Mouse (Mus musculus): ENCODE data around the gene Zfp653. TPM values are rescaled to one million over a fixed set of nuclear protein-coding genes. Genes with fewer than 3 reads are reported as not detected.

Zfp653 gene
- polyA plus RNA-seq, 1 experiment from 2014 or later = 16.4 TPM

- peaks cover 22% of the 10 kb centered on the region for H3K27me3 ChIP-seq
- peak overlapping the region; percentile 88 for H3K4me3 ChIP-seq (replicated peaks)
- H3K4me1 ChIP-seq = peaks cover 54% of the 10 kb centered on the region
- peak overlapping the region; percentile 63 for H3K4me2 ChIP-seq
- ATAC-seq (ENCODE audit: low FRiP score) = no peak
- H3K9me3 ChIP-seq = no peaks in the 10 kb centered on the region
- WGBS = 31% methylated on average over 4 of the region's 4 CpGs
- H3K27ac ChIP-seq = peak overlapping the region; percentile 92
- peak overlapping the region; percentile 94 for H3K9ac ChIP-seq
- H3K36me3 ChIP-seq (replicated peaks) = 0 out of 2 replicates have a peak, but pooled peaks cover 5% of the 10 kb centered on the region
Observed at GRCm38 (mm10) chr9:22049721-22050270, 21.4 kb downstream of the Zfp653 start.

DNA sequence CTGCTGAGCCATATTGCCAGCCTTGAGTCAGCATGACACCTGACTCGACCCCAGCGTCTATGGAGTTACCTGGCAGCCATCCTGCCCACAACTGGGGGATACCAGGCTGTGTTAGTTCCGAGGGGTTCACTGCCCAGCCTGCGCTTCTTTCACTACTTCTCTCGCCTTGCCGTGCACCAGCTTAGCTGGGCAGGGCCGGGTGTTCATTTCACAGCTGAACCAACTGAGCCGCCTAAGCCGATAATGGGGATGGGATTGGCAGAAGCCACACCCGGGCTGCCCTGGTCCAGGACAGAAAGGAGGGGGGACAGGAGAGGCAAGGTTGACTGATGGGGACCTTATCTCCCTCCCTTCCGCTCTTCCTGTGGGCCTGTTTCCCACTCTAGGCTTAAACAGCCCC, 21.9 kb downstream of the Zfp653 start:
- Histone ChIP-seq H3K27me3 (peaks cover 17% of the 10 kb centered on the region), H3K9ac (peak overlapping the region; percentile 94), H3K4me1 (peaks cover 51% of the 10 kb centered on the region), H3K4me3 (replicated peaks) (peak overlapping the region; percentile 88), H3K27ac (peak overlapping the region; percentile 92), H3K9me3 (no peaks in the 10 kb centered on the region), H3K4me2 (peak overlapping the region; percentile 63), H3K36me3 (replicated peaks) (0 out of 2 replicates have a peak, but pooled peaks cover 5% of the 10 kb centered on the region)
- WGBS = 50% methylated on average over 11 of the region's 11 CpGs
- ATAC-seq (ENCODE audit: low FRiP score) = no peak

DNA sequence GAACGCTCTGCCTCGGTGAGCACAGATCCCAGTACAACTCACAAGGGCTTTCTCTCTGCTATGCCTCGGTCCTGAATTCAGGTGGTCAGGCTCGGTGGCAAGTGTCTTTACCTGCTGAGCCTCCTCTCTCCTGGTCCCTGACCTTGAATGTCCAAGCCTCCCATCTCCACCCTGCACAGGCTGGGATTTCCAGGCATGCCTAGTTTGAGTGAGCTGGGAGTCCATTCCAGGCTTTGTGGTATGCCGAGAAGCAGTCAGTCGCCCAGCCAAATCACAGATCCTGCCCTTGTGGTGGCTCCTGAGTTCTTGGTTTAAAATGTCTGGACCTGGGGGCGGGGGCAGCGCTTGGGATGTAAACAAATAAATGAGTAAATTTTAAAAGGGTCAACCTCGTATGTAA, 23.8 kb downstream of the Zfp653 start:
- H3K9me3 ChIP-seq = no peaks in the 10 kb centered on the region
- no peak overlapping the region for H3K9ac ChIP-seq
- 63% methylated on average over 9 of the region's 9 CpGs for WGBS
- 0 out of 2 replicates have a peak overlapping the region, but pooled peaks have one; percentile 1 for H3K4me2 ChIP-seq
- 0 out of 2 replicates have a peak, but pooled peaks cover 5% of the 10 kb centered on the region for H3K36me3 ChIP-seq (replicated peaks)
- peaks cover 6% of the 10 kb centered on the region for H3K27me3 ChIP-seq
- H3K4me3 ChIP-seq (replicated peaks) = no peak overlapping the region
- peaks cover 50% of the 10 kb centered on the region for H3K4me1 ChIP-seq
- no peak overlapping the region for H3K27ac ChIP-seq
- no peak for ATAC-seq (ENCODE audit: low FRiP score)

DNA sequence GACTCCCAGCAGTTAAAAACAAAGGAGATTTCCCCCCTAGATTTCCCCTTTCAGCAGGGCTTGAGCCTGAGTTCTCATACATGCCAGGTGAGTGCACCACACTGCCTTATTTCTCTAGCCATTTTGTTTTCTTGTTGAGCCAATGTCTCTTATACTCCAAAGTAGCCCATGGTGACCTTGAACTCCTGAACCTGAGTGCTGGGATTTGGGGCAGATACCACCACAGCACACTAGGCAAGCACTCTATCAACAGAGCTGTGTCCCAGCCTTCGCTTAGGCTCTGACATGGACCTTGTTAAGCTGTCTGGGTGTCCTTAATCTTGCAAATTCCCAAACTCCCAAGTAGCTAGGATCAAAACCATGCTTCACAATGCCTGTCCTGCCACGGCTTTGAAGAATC, 29.3 kb downstream of the Zfp653 start:
- WGBS = 80% methylated on average over 2 of the region's 2 CpGs
- H3K4me1 ChIP-seq = peaks cover 6% of the 10 kb centered on the region; the same call in 1 of the 2 replicates
- H3K4me3 ChIP-seq (replicated peaks) = no peak overlapping the region
- no peak overlapping the region for H3K9ac ChIP-seq
- H3K27me3 ChIP-seq = no peaks in the 10 kb centered on the region
- ATAC-seq (ENCODE audit: low FRiP score) = no peak
- H3K36me3 ChIP-seq (replicated peaks) = peaks cover 6% of the 10 kb centered on the region; the same call in 1 of the 2 replicates
- H3K27ac ChIP-seq = no peak overlapping the region
- H3K4me2 ChIP-seq = no peak overlapping the region
- H3K9me3 ChIP-seq = no peaks in the 10 kb centered on the region

DNA sequence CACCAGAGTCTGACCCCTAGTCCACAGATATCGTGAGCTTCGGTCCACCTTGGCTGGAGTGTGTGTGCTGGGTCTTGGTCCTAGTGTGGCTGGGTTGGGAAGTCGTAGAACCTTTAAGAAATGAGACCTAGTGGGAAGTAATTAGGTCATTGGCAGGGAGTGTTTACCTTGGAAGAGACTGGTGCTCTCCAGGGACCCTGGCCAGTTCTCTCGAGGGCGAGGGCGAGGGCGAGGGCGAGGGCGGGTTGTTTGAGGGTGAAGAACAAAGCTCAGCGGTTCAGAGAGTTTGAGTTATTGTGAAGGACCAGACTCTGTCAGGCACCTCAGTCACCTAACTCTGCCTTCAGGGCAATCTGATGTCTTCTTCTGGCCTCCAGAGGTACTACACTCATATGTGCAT, 33.4 kb downstream of the Zfp653 start:
- H3K4me1 ChIP-seq = peaks cover 23% of the 10 kb centered on the region
- 89% methylated on average over 10 of the region's 10 CpGs for WGBS
- H3K4me3 ChIP-seq (replicated peaks) = no peak overlapping the region
- H3K27ac ChIP-seq = no peak overlapping the region
- H3K4me2 ChIP-seq = no peak overlapping the region
- H3K9me3 ChIP-seq = no peaks in the 10 kb centered on the region
- H3K9ac ChIP-seq = no peak overlapping the region
- H3K27me3 ChIP-seq = no peaks in the 10 kb centered on the region
- peaks cover 42% of the 10 kb centered on the region for H3K36me3 ChIP-seq (replicated peaks)
- no peak for ATAC-seq (ENCODE audit: low FRiP score)

DNA sequence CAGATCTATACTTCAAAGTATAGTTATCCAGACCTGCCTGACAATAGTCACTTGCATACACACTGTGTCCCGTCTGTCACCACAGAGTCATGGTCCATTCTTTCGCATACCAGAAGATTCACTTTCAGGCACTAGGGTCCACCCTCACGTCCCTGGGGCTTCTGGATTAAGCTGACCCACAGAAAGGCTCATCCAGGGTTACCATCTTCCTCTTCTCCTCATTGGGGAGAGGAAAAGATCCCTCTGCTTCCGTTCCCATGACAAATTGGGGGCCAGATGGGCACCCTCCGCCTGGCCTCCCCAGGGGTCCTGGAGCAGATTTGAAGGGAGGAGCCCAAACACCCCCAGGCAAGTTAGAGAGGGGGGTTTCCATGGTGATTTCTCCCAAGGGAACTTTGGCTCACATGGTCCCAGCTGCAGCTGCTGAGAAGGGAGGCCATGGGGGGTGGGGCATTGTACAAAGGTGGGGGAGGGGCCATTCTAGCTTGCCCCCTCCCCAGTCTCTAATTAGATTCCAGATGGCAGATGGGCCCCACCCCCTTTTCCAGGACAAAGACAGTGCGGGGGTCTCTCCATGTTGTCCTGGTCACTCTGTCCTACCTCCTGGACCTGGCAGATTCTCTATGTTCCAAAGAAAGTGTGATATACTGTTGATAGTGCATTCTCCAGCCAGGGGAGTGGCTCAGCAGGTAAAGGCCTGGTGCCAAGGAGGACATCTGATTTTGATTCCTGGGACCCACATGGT, 35.7 kb downstream of the Zfp653 start:
- H3K4me3 ChIP-seq (replicated peaks) = no peak overlapping the region
- peak; percentile 62 for ATAC-seq (ENCODE audit: low FRiP score)
- 44% methylated on average over 6 of the region's 6 CpGs for WGBS
- H3K9me3 ChIP-seq = no peaks in the 10 kb centered on the region
- no peak overlapping the region for H3K4me2 ChIP-seq
- peak overlapping the region; percentile 74 for H3K27ac ChIP-seq
- H3K36me3 ChIP-seq (replicated peaks) = peaks cover 55% of the 10 kb centered on the region
- H3K27me3 ChIP-seq = no peaks in the 10 kb centered on the region
- no peak overlapping the region for H3K9ac ChIP-seq
- peaks cover 23% of the 10 kb centered on the region for H3K4me1 ChIP-seq

DNA sequence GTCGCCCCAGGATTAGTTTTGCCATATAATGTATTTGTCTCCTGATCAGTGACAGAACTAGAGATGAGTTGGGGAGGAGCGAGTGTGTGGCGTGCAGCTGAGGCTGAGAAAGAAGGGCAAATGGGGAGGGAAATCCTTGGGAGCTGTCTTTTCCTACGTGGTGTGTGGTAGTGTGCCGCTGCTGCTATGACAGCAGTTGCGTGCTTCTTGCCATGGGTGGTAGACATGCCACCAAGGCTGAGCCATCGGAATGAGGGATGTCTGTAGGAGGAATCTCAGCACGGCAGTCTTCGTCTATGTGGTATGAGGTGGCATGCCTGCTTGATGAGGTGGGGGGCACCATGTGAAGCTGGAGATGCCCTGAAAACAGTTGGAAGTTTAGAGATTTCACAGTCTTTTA, 40.8 kb downstream of the Zfp653 start:
- H3K9me3 ChIP-seq = no peaks in the 10 kb centered on the region
- H3K4me2 ChIP-seq = no peak overlapping the region
- H3K36me3 ChIP-seq (replicated peaks) = peaks cover 82% of the 10 kb centered on the region
- ATAC-seq (ENCODE audit: low FRiP score) = no peak
- H3K9ac ChIP-seq = no peak overlapping the region
- WGBS = 96% methylated on average over 9 of the region's 9 CpGs
- no peak overlapping the region for H3K4me3 ChIP-seq (replicated peaks)
- peaks cover 36% of the 10 kb centered on the region for H3K4me1 ChIP-seq
- H3K27me3 ChIP-seq = no peaks in the 10 kb centered on the region
- no peak overlapping the region for H3K27ac ChIP-seq

- H3K4me2 ChIP-seq = no peak overlapping the region
- no peak overlapping the region for H3K4me3 ChIP-seq (replicated peaks)
- H3K9me3 ChIP-seq = no peaks in the 10 kb centered on the region
- no peaks in the 10 kb centered on the region for H3K27me3 ChIP-seq
- H3K36me3 ChIP-seq (replicated peaks) = peaks cover 86% of the 10 kb centered on the region
- peak; percentile 54; the same call in 1 of the 2 replicates for ATAC-seq (ENCODE audit: low FRiP score)
- peaks cover 33% of the 10 kb centered on the region for H3K4me1 ChIP-seq
- WGBS = 11% methylated on average over 7 of the region's 7 CpGs
- peak overlapping the region; percentile 56; the same call in 1 of the 2 replicates for H3K27ac ChIP-seq
- no peak overlapping the region for H3K9ac ChIP-seq
Observed at GRCm38 (mm10) chr9:22028467-22028866, 42.7 kb downstream of the Zfp653 start.

DNA sequence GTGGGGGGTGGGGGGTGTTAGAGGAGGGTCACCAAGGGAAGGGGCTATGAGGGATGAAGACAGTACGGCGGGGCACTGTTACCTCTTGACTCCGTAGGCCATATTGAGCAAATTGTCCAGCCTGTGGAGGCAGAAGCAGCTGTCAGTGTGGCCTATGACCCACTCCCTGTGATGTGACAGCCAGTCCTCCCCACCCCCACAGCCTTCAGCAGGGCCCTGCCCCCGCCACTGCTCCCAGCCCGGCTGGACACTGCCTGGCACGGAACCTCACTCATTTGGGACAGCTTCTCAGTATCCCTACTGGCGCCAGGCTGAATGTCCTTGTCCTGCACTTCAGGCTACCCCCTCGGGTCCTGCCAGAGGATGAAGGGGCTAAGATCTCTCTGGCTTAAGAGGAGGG, 46.6 kb downstream of the Zfp653 start:
- H3K9ac ChIP-seq = no peak overlapping the region
- H3K27ac ChIP-seq = no peak overlapping the region
- no peak overlapping the region for H3K4me2 ChIP-seq
- 54% methylated on average over 8 of the region's 8 CpGs for WGBS
- no peak overlapping the region for H3K4me3 ChIP-seq (replicated peaks)
- H3K9me3 ChIP-seq = no peaks in the 10 kb centered on the region
- H3K4me1 ChIP-seq = peaks cover 25% of the 10 kb centered on the region
- peaks cover 72% of the 10 kb centered on the region for H3K36me3 ChIP-seq (replicated peaks)
- H3K27me3 ChIP-seq = no peaks in the 10 kb centered on the region
- peak; percentile 43; the same call in 1 of the 2 replicates for ATAC-seq (ENCODE audit: low FRiP score)

DNA sequence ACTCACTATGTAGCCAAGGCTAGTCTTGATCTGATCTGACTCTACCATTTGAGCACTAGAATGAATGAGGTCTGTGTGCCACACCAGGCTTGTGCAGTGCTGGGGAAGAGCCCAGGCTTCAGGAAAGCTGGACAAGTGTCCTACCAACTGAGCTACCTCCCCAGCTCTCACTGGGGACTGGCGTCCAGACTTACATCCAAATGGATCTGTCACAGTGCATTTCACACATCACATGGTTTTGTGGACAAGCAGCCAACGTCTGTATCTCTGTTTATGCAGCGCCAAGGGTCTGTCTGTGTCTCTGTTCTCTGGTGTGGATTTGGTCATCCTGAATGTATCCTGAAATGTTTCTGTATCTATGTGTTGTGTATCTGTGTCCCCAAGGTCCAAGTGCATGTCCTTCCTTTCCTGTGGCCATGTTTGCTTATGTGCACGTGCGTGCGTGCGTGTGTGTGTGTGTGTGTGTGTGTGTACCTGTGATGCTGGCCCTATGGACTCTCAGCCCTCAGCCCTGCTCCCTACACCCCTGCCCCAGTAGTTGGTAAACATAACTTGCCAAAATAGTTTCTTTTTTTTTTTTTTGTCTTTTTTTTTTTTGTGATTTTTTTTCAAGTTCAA, 53.9 kb downstream of the Zfp653 start:
- Histone ChIP-seq H3K4me2 (no peak overlapping the region), H3K27ac (no peak overlapping the region), H3K4me1 (0 out of 2 replicates have a peak, but pooled peaks cover 9% of the 10 kb centered on the region), H3K9ac (no peak overlapping the region), H3K4me3 (replicated peaks) (no peak overlapping the region), H3K27me3 (no peaks in the 10 kb centered on the region), H3K36me3 (replicated peaks) (peaks cover 50% of the 10 kb centered on the region), H3K9me3 (no peaks in the 10 kb centered on the region)
- WGBS = 90% methylated on average over 7 of the region's 7 CpGs
- no peak for ATAC-seq (ENCODE audit: low FRiP score)

DNA sequence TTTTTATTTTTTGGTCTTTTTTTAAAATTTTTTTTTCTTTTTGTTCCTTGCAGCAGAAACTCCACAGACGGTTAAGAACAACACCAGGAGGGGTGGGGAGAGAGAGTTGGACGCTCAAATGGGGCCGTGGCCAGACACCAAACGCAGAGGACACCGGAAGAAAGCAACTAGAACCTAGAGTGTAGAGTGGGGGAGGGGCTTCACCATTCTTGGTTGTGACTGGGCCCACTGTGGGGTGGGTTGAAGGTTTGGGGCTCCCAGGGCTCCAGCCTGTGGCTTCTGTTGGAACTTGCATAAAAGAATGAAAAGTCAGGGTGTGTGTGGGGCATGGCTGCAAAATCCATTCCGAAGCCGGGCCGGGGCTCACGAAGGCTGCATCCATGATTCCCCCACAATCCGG, 54.9 kb downstream of the Zfp653 start:
- WGBS = 75% methylated on average over 10 of the region's 10 CpGs
- H3K36me3 ChIP-seq (replicated peaks) = peaks cover 58% of the 10 kb centered on the region
- no peak for ATAC-seq (ENCODE audit: low FRiP score)
- H3K4me3 ChIP-seq (replicated peaks) = no peak overlapping the region
- no peaks in the 10 kb centered on the region for H3K9me3 ChIP-seq
- H3K4me1 ChIP-seq = 0 out of 2 replicates have a peak, but pooled peaks cover 9% of the 10 kb centered on the region
- no peak overlapping the region for H3K9ac ChIP-seq
- no peak overlapping the region for H3K27ac ChIP-seq
- no peaks in the 10 kb centered on the region for H3K27me3 ChIP-seq
- H3K4me2 ChIP-seq = no peak overlapping the region

GRCm38 (mm10) chr9:22012731-22013130, 58.4 kb downstream of the Zfp653 start:
- no peak overlapping the region for H3K4me2 ChIP-seq
- H3K36me3 ChIP-seq (replicated peaks) = peaks cover 71% of the 10 kb centered on the region
- ATAC-seq (ENCODE audit: low FRiP score) = no peak
- no peak overlapping the region for H3K4me3 ChIP-seq (replicated peaks)
- H3K4me1 ChIP-seq = 0 out of 2 replicates have a peak, but pooled peaks cover 5% of the 10 kb centered on the region
- 92% methylated on average over 13 of the region's 13 CpGs for WGBS
- no peak overlapping the region for H3K27ac ChIP-seq
- no peaks in the 10 kb centered on the region for H3K9me3 ChIP-seq
- no peaks in the 10 kb centered on the region for H3K27me3 ChIP-seq
- H3K9ac ChIP-seq = no peak overlapping the region
